8 mouse cellular contexts compared by ENCODE assay signal in genomic region chr2:113758311-113759161, GRCm38 (mm10). TPM values are rescaled to one million over a fixed set of nuclear protein-coding genes. Genes with fewer than 3 reads are reported as not detected.
DNase-seq lines count a peak whose midpoint lies in the region.

TSS of gene Grem1 (minus strand) at chr2:113758646.

- intact Hi-C loops in gastrocnemius, postnatal 14 days (cut with DNase I; ENCODE audit: low total_unique reads), result no loop called here

- DNase-seq in adrenal gland, postnatal 14 days, result peak; percentile 10
- DNase-seq in adrenal gland, postnatal 36 days, result no peak
- peak; percentile 8 for DNase-seq in lung, postnatal 10 days
- DNase-seq in lung, adult 18-20 months, result no peak
- DNase-seq in heart, postnatal 4 days, result peak; percentile 20
- DNase-seq in mesoderm, embryonic 11.5 days (ENCODE audit: low read depth, low spot score), result peak; percentile 64
- DNase-seq in natural killer cell, adult 2 months (ENCODE audit: low spot score in 2 of 2), result no peak
- no peak for DNase-seq in gastrocnemius, postnatal 14 days

RNA-seq across cellular contexts. Expression of gene Grem1, which starts in this region (rescaled TPM):
- total RNA-seq in adrenal gland, postnatal 14 days (2021), result 0.37 and 3.9 TPM in 2 replicates
- under 1 TPM; 0.20 TPM for total RNA-seq in adrenal gland, postnatal 36 days (2021)
- total RNA-seq in heart, postnatal 4 days (2021), result not detected
- under 1 TPM in 1 of 2 experiments, not detected in 1; 0.09 TPM for total RNA-seq in gastrocnemius, postnatal 14 days (2021)

Comparison
In these comparisons a context has a peak if more than half of its experiments do, and no peak if none do; other contexts are left out.
1. DNase-seq: peak in adrenal gland, postnatal 14 days (single experiment), lung, postnatal 10 days (single experiment) and mesoderm, embryonic 11.5 days (single experiment); none in adrenal gland, postnatal 36 days (0 of 2), lung, adult 18-20 months (0 of 2), natural killer cell, adult 2 months (0 of 2) and gastrocnemius, postnatal 14 days (single experiment).
2. Peak in DNase-seq in heart, postnatal 4 days; RNA of the gene not detected or under 1 TPM.